Mouse (Mus musculus): ENCODE results near the gene Fam198b. TPM values are rescaled to one million over a fixed set of nuclear protein-coding genes. Genes with fewer than 3 reads are reported as not detected.
"Not testable (repeated sequence)": the region's sequence is repeated elsewhere in the genome, so short reads cannot be mapped to it uniquely, and the experiment has no call there.

The Fam198b gene
- total and polyA plus RNA-seq, 3 experiments, result 1.5 to 3.1 TPM; not detected in 1

DNA sequence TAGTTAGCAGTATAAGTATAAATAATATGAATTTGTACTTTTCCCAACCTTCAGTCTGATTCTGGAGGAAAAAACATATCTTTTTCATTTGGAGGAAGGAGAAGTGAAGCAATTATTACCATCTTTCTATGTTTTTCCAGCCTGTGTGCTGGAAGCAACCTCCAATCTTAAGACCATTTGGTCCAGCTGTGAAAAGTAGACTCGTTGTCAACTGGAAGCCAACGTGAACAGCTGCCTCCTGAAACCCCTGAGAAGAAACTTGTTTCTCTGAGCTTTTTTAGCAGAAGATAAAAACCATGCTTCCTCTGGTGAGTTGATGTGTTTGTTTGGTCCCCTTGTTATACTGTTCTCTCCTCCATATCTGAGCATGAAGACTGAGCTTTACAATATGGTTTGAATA is 84.1 kb downstream of the Fam198b start:
- peak; percentile 32 for DNase-seq (ENCODE audit: low read depth, low spot score)
- TF ChIP-seq RAD21 (IDR thresholded peaks at IDR 0.05; ENCODE audit: low read depth, low read length) (no peak), POLR2AphosphoS5 (IDR thresholded peaks at IDR 0.05; ENCODE audit: borderline replicate concordance, low read depth, low read length) (no peak), ETS1 (IDR thresholded peaks at IDR 0.05; ENCODE audit: low read depth, low read length) (no peak)
- H3K9ac ChIP-seq (ENCODE audit: control insufficient read depth, low read depth, low read length, poor library complexity, severe bottlenecking), result no peak overlapping the region
- no peaks in the 10 kb centered on the region for H3K79me2 ChIP-seq (ENCODE audit: control insufficient read depth, insufficient read depth, low read length, poor library complexity)
- H3K4me3 ChIP-seq (ENCODE audit: control insufficient read depth in 1 of 2, insufficient read depth in 1 of 2, low read depth in 2 of 2, low read length in 2 of 2), result no peak overlapping the region
- peak overlapping the region; percentile 51; the same call in 1 of the 2 replicates for H3K27ac ChIP-seq (ENCODE audit: control insufficient read depth, low read depth, low read length)
- no peaks in the 10 kb centered on the region for H3K27me3 ChIP-seq (ENCODE audit: control insufficient read depth in 1 of 2, insufficient read depth in 2 of 2, low read length in 2 of 2)
- H3K4me1 ChIP-seq (ENCODE audit: control insufficient read depth in 1 of 2, insufficient read depth in 2 of 2, low read length in 2 of 2), result peaks cover 32 to 40% of the 10 kb centered on the region in 2 experiments
- H3K36me3 ChIP-seq (ENCODE audit: control insufficient read depth in 1 of 2, insufficient read depth in 2 of 2, low read length in 2 of 2), result peaks cover 0 to 56% of the 10 kb centered on the region in 2 experiments; a peak in 2 of 4 replicates
- no peaks in the 10 kb centered on the region for H3K9me3 ChIP-seq (replicated peaks; ENCODE audit: insufficient read depth, low read length)

DNA sequence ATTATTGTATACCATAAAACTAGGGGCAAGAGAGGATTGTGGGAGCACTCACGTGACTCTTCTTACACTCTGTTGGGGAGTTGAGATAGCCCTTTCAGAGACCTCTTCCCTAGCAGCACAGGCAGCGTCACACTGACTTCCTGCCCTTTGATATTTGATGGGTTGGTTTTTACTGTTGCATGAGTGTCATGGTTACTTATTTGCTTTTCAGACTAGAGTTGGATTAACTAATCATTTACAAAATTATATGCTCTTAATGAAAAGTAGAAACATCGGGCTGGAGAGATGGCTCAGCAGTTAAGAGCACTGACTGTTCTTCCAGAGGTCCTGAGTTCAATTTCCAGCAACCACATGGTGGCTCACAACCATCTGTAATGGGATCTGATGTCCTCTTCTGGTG is 85.2 kb downstream of the Fam198b start:
- Histone ChIP-seq H3K36me3 (ENCODE audit: control insufficient read depth in 1 of 2, insufficient read depth in 2 of 2, low read length in 2 of 2) (peaks cover 0 to 56% of the 10 kb centered on the region in 2 experiments; a peak in 2 of 4 replicates), H3K4me1 (ENCODE audit: control insufficient read depth in 1 of 2, insufficient read depth in 2 of 2, low read length in 2 of 2) (peaks cover 32 to 40% of the 10 kb centered on the region in 2 experiments), H3K27ac (ENCODE audit: control insufficient read depth, low read depth, low read length) (peak overlapping the region; percentile 95)
- not testable (repeated sequence) for H3K9me3 ChIP-seq (replicated peaks; ENCODE audit: insufficient read depth, low read length); H3K79me2 ChIP-seq (ENCODE audit: control insufficient read depth, insufficient read depth, low read length, poor library complexity); H3K4me3 ChIP-seq (ENCODE audit: control insufficient read depth in 1 of 2, insufficient read depth in 1 of 2, low read depth in 2 of 2, low read length in 2 of 2); H3K27me3 ChIP-seq (ENCODE audit: control insufficient read depth in 1 of 2, insufficient read depth in 2 of 2, low read length in 2 of 2); H3K9ac ChIP-seq (ENCODE audit: control insufficient read depth, low read depth, low read length, poor library complexity, severe bottlenecking)
- peak; percentile 40 for DNase-seq (ENCODE audit: low read depth, low spot score)
- peak; percentile 76 for TF ChIP-seq USF1 (IDR thresholded peaks at IDR 0.05; ENCODE audit: low read depth, low read length)

DNA sequence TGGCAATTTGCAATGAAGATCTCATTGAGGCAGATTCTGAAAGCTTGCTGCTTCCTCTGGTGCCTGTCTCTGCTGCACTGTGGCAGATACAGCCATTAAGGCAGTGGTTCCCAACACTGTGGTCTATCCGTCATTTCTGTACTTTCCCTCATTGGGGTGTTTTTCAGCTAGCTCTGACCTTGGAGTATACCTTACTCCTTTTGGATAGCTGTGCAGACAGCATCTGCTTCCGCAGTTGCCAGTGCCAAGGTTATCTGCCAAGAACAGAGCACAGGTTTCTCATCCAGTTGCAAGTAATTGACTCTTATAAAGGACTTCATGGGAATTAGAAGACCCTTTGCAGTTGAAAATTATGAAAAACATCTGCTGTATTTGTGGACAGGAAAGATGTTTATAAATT is 85.7 kb downstream of the Fam198b start:
- peak; percentile 82 for DNase-seq (ENCODE audit: low read depth, low spot score)
- peaks cover 32 to 40% of the 10 kb centered on the region in 2 experiments for H3K4me1 ChIP-seq (ENCODE audit: control insufficient read depth in 1 of 2, insufficient read depth in 2 of 2, low read length in 2 of 2)
- H3K4me3 ChIP-seq (ENCODE audit: control insufficient read depth in 1 of 2, insufficient read depth in 1 of 2, low read depth in 2 of 2, low read length in 2 of 2), result peak overlapping the region; percentile 19; a peak in 3 of 4 replicates
- no peaks in the 10 kb centered on the region for H3K9me3 ChIP-seq (replicated peaks; ENCODE audit: insufficient read depth, low read length)
- peaks cover 0 to 56% of the 10 kb centered on the region in 2 experiments; a peak in 2 of 4 replicates for H3K36me3 ChIP-seq (ENCODE audit: control insufficient read depth in 1 of 2, insufficient read depth in 2 of 2, low read length in 2 of 2)
- peak overlapping the region; percentile 43 for H3K9ac ChIP-seq (ENCODE audit: control insufficient read depth, low read depth, low read length, poor library complexity, severe bottlenecking)
- H3K27me3 ChIP-seq (ENCODE audit: control insufficient read depth in 1 of 2, insufficient read depth in 2 of 2, low read length in 2 of 2), result no peaks in the 10 kb centered on the region
- peak overlapping the region; percentile 95 for H3K27ac ChIP-seq (ENCODE audit: control insufficient read depth, low read depth, low read length)
- H3K79me2 ChIP-seq (ENCODE audit: control insufficient read depth, insufficient read depth, low read length, poor library complexity), result no peaks in the 10 kb centered on the region
- TF ChIP-seq BHLHE40 (IDR thresholded peaks at IDR 0.05; ENCODE audit: borderline replicate concordance, low read depth, low read length) (no peak), RCOR1 (IDR thresholded peaks at IDR 0.05; ENCODE audit: low read depth, low read length) (no peak), HCFC1 (IDR thresholded peaks at IDR 0.05; ENCODE audit: low read depth, low read length) (no peak), MAZ (IDR thresholded peaks at IDR 0.05; ENCODE audit: low read depth, low read length) (no peak), ZNF384 (IDR thresholded peaks at IDR 0.05; ENCODE audit: low read depth, low read length) (no peak), POLR2AphosphoS5 (IDR thresholded peaks at IDR 0.05; ENCODE audit: borderline replicate concordance, low read depth, low read length) (no peak), ETS1 (IDR thresholded peaks at IDR 0.05; ENCODE audit: low read depth, low read length) (no peak), RAD21 (IDR thresholded peaks at IDR 0.05; ENCODE audit: low read depth, low read length) (no peak), MAX (IDR thresholded peaks at IDR 0.05; ENCODE audit: low read length) (no peak), E2F4 (IDR thresholded peaks at IDR 0.05; ENCODE audit: borderline replicate concordance, low read depth, low read length) (no peak), ZC3H11A (IDR thresholded peaks at IDR 0.05; ENCODE audit: low read depth, low read length) (no peak), MYB (IDR thresholded peaks at IDR 0.05; ENCODE audit: low read depth, low read length) (no peak), CHD1 (IDR thresholded peaks at IDR 0.05; ENCODE audit: low read depth, low read length) (no peak), TAL1 (IDR thresholded peaks at IDR 0.05; ENCODE audit: low read length) (peak; percentile 84), UBTF (IDR thresholded peaks at IDR 0.05; ENCODE audit: borderline replicate concordance, insufficient read depth, low read depth, low read length) (no peak), CTCF (IDR thresholded peaks at IDR 0.05 in 2 of 3, conservative IDR thresholded peaks at IDR 0.05 in 1 of 3; ENCODE audit: control insufficient read depth in 1 of 3, insufficient read depth in 1 of 3, low read depth in 2 of 3, low read length in 3 of 3, poor library complexity in 1 of 3, severe bottlenecking in 1 of 3) (no peak), JUND (IDR thresholded peaks at IDR 0.05; ENCODE audit: low read depth, low read length) (no peak), SMC3 (IDR thresholded peaks at IDR 0.05; ENCODE audit: low read depth, low read length) (no peak), MXI1 (IDR thresholded peaks at IDR 0.05; ENCODE audit: low read depth, low read length) (no peak), KAT2A (conservative IDR thresholded peaks at IDR 0.05; ENCODE audit: low read depth, low read length) (no peak), SIN3A (IDR thresholded peaks at IDR 0.05; ENCODE audit: low read length) (no peak), ELF1 (IDR thresholded peaks at IDR 0.05; ENCODE audit: low read depth, low read length) (peak; percentile 22; the same call in 1 of the 2 replicates), USF2 (IDR thresholded peaks at IDR 0.05; ENCODE audit: borderline replicate concordance in 1 of 2, insufficient read depth in 1 of 2, low read depth in 1 of 2, low read length in 2 of 2) (no peak), POLR2AphosphoS2 (IDR thresholded peaks at IDR 0.05; ENCODE audit: low read length) (no peak), GATA1 (IDR thresholded peaks at IDR 0.05; ENCODE audit: low read depth, low read length) (no peak; the same call in 1 of the 2 replicates)

All from MEL (cell line).